Mouse (Mus musculus) megakaryocyte progenitor cell, adult 5-6 weeks (primary cell): ENCODE results near the gene Bcs1l. TPM values are rescaled to one million over a fixed set of nuclear protein-coding genes. Genes with fewer than 3 reads are reported as not detected.

Experiments
- total RNA-seq, 2 experiments: library from RNA; stranded (forward) in 1 of 2; stranded (reverse) in 1 of 2; fragments of 157-497, 149-512 nt in 1 of 2; fragments of 200-1000 nt in 1 of 2; gene quantifications; 2 replicates each; pipeline versions ENCODE4 v1.2.3 to v1.2.4; 2015 to 2017

Bcs1l gene
- total RNA-seq, 2 experiments from 2014 or later: 28.0 to 28.7 TPM

Other genes with a start within 250 kb of the Bcs1l start
- gene Catip, start 226.2 kb upstream of the Bcs1l start, total RNA-seq (2015): 0.37 TPM in 1 of 2 replicates, not detected in the other
- not detected in 2 replicates for gene Catip, start 226.2 kb upstream of the Bcs1l start, total RNA-seq (2017)
- gene Slc11a1, start 213.1 kb upstream of the Bcs1l start, total RNA-seq (2015): 2.1 and 3.8 TPM in 2 replicates
- 0.95 and 1.7 TPM in 2 replicates for gene Slc11a1, start 213.1 kb upstream of the Bcs1l start, total RNA-seq (2017)
- 79.1 and 89.1 TPM in 2 replicates for gene Ctdsp1, start 196.8 kb upstream of the Bcs1l start, total RNA-seq (2015)
- gene Ctdsp1, start 196.8 kb upstream of the Bcs1l start, total RNA-seq (2017): 33.0 and 33.2 TPM in 2 replicates
- gene Vil1, start 178.9 kb upstream of the Bcs1l start, total RNA-seq (2015): not detected in 2 replicates
- gene Vil1, start 178.9 kb upstream of the Bcs1l start, total RNA-seq (2017): not detected in 2 replicates
- 58.9 and 65.3 TPM in 2 replicates for gene Cnot9, start 82.2 kb upstream of the Bcs1l start, total RNA-seq (2015)
- gene Cnot9, start 82.2 kb upstream of the Bcs1l start, total RNA-seq (2017): 70.1 and 87.8 TPM in 2 replicates
- gene Plcd4, start 45.4 kb upstream of the Bcs1l start, total RNA-seq (2015): not detected in 2 replicates
- not detected in 2 replicates for gene Plcd4, start 45.4 kb upstream of the Bcs1l start, total RNA-seq (2017)
- 27.7 and 29.5 TPM in 2 replicates for gene Usp37, start 44.0 kb upstream of the Bcs1l start, total RNA-seq (2015)
- gene Usp37, start 44.0 kb upstream of the Bcs1l start, total RNA-seq (2017): 30.5 and 42.6 TPM in 2 replicates
- 16.6 and 17.9 TPM in 2 replicates for gene Zfp142, start within 50 bp of the Bcs1l start, total RNA-seq (2015)
- gene Zfp142, start within 50 bp of the Bcs1l start, total RNA-seq (2017): 7.1 and 8.4 TPM in 2 replicates
- 16.3 and 16.7 TPM in 2 replicates for gene Rnf25, start 13.1 kb downstream of the Bcs1l start, total RNA-seq (2015)
- 24.3 and 43.2 TPM in 2 replicates for gene Rnf25, start 13.1 kb downstream of the Bcs1l start, total RNA-seq (2017)
- gene Stk36, start 13.2 kb downstream of the Bcs1l start, total RNA-seq (2015): 0.32 TPM in 1 of 2 replicates, not detected in the other
- not detected in 2 replicates for gene Stk36, start 13.2 kb downstream of the Bcs1l start, total RNA-seq (2017)
- 16.6 and 27.2 TPM in 2 replicates for gene Ttll4, start 73.5 kb downstream of the Bcs1l start, total RNA-seq (2015)
- gene Ttll4, start 73.5 kb downstream of the Bcs1l start, total RNA-seq (2017): 19.6 and 21.9 TPM in 2 replicates
- 2.4 and 10.6 TPM in 2 replicates for gene Cyp27a1, start 125.3 kb downstream of the Bcs1l start, total RNA-seq (2015)
- gene Cyp27a1, start 125.3 kb downstream of the Bcs1l start, total RNA-seq (2017): 4.5 and 5.2 TPM in 2 replicates
- gene Prkag3, start 160.9 kb downstream of the Bcs1l start, total RNA-seq (2015): not detected in 2 replicates
- gene Prkag3, start 160.9 kb downstream of the Bcs1l start, total RNA-seq (2017): not detected in 2 replicates
- 0.07 and 0.17 TPM in 2 replicates for gene Wnt6, start 183.6 kb downstream of the Bcs1l start, total RNA-seq (2015)
- 0.74 TPM in 1 of 2 replicates, not detected in the other for gene Wnt6, start 183.6 kb downstream of the Bcs1l start, total RNA-seq (2017)
- not detected in 2 replicates for gene Wnt10a, start 203.2 kb downstream of the Bcs1l start, total RNA-seq (2015)
- not detected in 2 replicates for gene Wnt10a, start 203.2 kb downstream of the Bcs1l start, total RNA-seq (2017)